Mouse (Mus musculus): ENCODE data around the gene Vps13a.

The Vps13a gene

DNA sequence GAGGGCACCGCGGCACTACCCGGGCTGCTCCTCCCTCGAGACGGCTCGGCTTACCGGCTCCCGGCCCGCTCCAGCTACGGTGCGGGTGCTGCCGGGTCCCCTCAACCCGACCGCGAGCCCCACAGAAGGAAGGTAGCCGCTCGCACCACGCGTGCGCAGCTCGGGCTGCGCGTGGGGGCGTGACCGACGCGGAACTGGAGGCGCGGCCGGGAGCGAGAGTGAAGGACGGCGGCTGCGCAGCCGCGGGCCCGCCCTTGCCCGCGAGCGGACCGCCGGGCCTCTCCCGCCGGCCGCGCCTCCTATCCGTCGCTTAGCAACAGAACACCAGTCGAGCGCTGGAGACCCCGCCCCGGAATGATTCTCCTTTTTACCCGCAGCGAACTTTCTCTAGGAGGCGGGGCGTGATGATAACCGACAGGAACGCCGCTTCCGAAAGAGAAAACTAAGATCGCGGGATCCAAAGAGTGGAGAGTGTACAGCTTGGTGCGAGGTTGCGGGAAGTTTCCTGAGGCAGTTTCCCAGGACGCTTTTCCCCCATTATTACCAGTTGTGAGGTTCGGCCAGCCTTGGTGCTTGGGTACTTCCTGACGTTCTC, at the start of gene Vps13a:
TSS of gene Vps13a (minus strand) at position 144 of the 595 bp plus-strand sequence.
- Histone ChIP-seq H3K4me3 (replicated peaks; ENCODE audit: low read length) (peak within 1 kb of the TSS; percentile 91), H3K36me3 (ENCODE audit: insufficient read depth, low read length) (no peaks in the 10 kb centered on the region), H3K9me3 (ENCODE audit: low read length) (no peaks in the 10 kb centered on the region), H3K4me1 (replicated peaks; ENCODE audit: low read depth, low read length) (peaks cover 16% of the 10 kb centered on the region), H3K27me3 (ENCODE audit: insufficient read depth, low read length) (peaks cover 23% of the 10 kb centered on the region)
- TF ChIP-seq NANOG (IDR thresholded peaks at IDR 0.05; ENCODE audit: borderline replicate concordance, low read length) (no peak), POU5F1 (IDR thresholded peaks at IDR 0.05; ENCODE audit: borderline replicate concordance, low read length) (no peak), CTCF (conservative IDR thresholded peaks at IDR 0.05; ENCODE audit: low read length) (no peak)

DNA sequence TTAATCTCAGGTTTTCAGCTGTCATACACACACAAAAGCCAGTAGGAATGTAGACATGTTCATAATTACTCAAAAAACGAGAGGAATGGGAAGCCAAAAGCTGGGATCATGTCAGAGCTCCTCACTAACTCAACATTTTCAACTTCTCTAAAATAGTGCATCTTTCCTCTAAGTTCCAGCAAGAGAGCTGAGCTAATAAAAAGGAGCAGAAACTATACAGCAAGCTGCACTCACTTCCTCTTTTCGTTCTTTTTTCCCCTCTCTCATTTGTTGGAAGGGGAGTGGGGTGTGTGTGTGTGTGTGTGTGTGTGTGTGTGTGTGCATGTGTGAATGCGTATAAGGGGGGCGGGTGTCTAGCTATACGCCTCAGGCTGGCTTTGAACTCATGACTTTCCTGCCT, 46.9 kb upstream of the Vps13a start:
- H3K4me3 ChIP-seq (replicated peaks; ENCODE audit: low read length): no peak overlapping the region
- no peaks in the 10 kb centered on the region for H3K36me3 ChIP-seq (ENCODE audit: insufficient read depth, low read length)
- H3K4me1 ChIP-seq (replicated peaks; ENCODE audit: low read depth, low read length): no peaks in the 10 kb centered on the region
- no peak for TF ChIP-seq POU5F1 (IDR thresholded peaks at IDR 0.05; ENCODE audit: borderline replicate concordance, low read length)
- TF ChIP-seq CTCF (conservative IDR thresholded peaks at IDR 0.05; ENCODE audit: low read length): no peak
- TF ChIP-seq NANOG (IDR thresholded peaks at IDR 0.05; ENCODE audit: borderline replicate concordance, low read length): no peak
- H3K9me3 ChIP-seq (ENCODE audit: low read length): no peaks in the 10 kb centered on the region
- no peaks in the 10 kb centered on the region for H3K27me3 ChIP-seq (ENCODE audit: insufficient read depth, low read length)

DNA sequence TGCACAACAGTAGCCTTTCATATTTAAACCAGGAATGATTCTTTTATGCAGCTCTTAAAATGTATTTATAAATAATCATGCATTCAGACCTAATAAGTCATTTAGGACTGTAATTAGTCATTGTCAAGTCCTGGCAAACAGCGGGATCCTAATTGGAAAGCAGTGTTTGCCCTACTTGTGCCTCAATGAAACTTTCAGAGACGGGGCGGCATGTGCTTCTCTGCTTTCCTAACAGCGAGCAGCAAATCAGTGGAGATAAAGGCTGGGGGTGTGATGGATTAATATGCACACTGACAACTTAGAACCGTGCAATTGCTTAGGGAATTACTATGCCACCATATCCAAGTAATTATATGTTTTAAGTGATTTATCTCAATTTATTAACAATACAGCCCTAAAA, 44.5 kb upstream of the Vps13a start:
- H3K9me3 ChIP-seq (ENCODE audit: low read length): no peaks in the 10 kb centered on the region
- no peak for TF ChIP-seq NANOG (IDR thresholded peaks at IDR 0.05; ENCODE audit: borderline replicate concordance, low read length)
- TF ChIP-seq CTCF (conservative IDR thresholded peaks at IDR 0.05; ENCODE audit: low read length): no peak
- TF ChIP-seq POU5F1 (IDR thresholded peaks at IDR 0.05; ENCODE audit: borderline replicate concordance, low read length): no peak
- no peaks in the 10 kb centered on the region for H3K4me1 ChIP-seq (replicated peaks; ENCODE audit: low read depth, low read length)
- H3K36me3 ChIP-seq (ENCODE audit: insufficient read depth, low read length): no peaks in the 10 kb centered on the region
- no peaks in the 10 kb centered on the region for H3K27me3 ChIP-seq (ENCODE audit: insufficient read depth, low read length)
- H3K4me3 ChIP-seq (replicated peaks; ENCODE audit: low read length): no peak overlapping the region

DNA sequence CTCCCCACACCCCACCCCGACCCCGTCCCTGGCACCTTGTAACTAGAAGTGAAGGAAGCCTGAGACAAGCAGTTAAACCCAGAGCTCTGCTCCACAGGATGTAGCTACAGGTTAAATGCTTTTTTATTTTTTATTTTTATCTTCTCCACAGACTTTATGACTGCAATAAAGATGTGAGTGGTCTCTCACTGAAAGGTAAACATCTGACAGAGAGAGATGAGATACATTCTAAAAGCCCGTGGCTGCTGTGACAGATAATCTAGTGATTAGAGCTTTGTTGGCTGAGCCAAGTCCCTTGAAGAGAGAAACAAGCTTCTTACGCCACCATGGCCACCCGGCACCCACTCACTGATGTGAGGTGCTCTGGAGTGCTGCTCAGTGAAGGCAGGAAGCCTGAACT, 34.1 kb upstream of the Vps13a start:
- H3K4me1 ChIP-seq (replicated peaks; ENCODE audit: low read depth, low read length): peaks cover 3% of the 10 kb centered on the region; the same call in 1 of the 2 replicates
- no peaks in the 10 kb centered on the region for H3K36me3 ChIP-seq (ENCODE audit: insufficient read depth, low read length)
- TF ChIP-seq CTCF (conservative IDR thresholded peaks at IDR 0.05; ENCODE audit: low read length): no peak
- TF ChIP-seq NANOG (IDR thresholded peaks at IDR 0.05; ENCODE audit: borderline replicate concordance, low read length): no peak
- TF ChIP-seq POU5F1 (IDR thresholded peaks at IDR 0.05; ENCODE audit: borderline replicate concordance, low read length): no peak
- H3K27me3 ChIP-seq (ENCODE audit: insufficient read depth, low read length): no peaks in the 10 kb centered on the region
- no peaks in the 10 kb centered on the region for H3K9me3 ChIP-seq (ENCODE audit: low read length)
- H3K4me3 ChIP-seq (replicated peaks; ENCODE audit: low read length): no peak overlapping the region

DNA sequence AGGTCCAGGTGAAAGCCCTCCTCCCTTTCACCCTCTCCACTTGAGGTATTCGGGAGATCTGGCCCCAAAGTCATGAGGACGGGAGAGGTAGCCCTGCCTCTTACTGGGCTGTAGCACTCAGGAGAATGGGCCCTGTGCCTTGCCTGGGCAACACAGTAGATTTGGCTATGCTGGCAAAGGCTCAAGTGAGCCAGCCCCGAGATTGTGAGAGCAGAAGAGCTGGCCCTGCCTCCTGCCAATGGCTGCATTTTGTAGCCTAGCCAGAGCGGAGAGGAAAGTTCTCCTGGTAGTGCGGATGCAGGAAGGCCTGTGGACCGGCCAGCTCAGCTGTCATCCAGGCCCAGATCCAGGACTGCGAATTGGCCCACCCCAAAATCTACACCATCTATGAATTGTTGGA, 32.6 kb upstream of the Vps13a start:
- Histone ChIP-seq H3K27me3 (ENCODE audit: insufficient read depth, low read length) (peaks cover 3% of the 10 kb centered on the region; the same call in 1 of the 2 replicates), H3K4me3 (replicated peaks; ENCODE audit: low read length) (no peak overlapping the region), H3K9me3 (ENCODE audit: low read length) (no peaks in the 10 kb centered on the region), H3K4me1 (replicated peaks; ENCODE audit: low read depth, low read length) (peaks cover 12% of the 10 kb centered on the region; the same call in 1 of the 2 replicates), H3K36me3 (ENCODE audit: insufficient read depth, low read length) (no peaks in the 10 kb centered on the region)
- no peak for TF ChIP-seq NANOG (IDR thresholded peaks at IDR 0.05; ENCODE audit: borderline replicate concordance, low read length)
- TF ChIP-seq CTCF (conservative IDR thresholded peaks at IDR 0.05; ENCODE audit: low read length): no peak
- TF ChIP-seq POU5F1 (IDR thresholded peaks at IDR 0.05; ENCODE audit: borderline replicate concordance, low read length): no peak

DNA sequence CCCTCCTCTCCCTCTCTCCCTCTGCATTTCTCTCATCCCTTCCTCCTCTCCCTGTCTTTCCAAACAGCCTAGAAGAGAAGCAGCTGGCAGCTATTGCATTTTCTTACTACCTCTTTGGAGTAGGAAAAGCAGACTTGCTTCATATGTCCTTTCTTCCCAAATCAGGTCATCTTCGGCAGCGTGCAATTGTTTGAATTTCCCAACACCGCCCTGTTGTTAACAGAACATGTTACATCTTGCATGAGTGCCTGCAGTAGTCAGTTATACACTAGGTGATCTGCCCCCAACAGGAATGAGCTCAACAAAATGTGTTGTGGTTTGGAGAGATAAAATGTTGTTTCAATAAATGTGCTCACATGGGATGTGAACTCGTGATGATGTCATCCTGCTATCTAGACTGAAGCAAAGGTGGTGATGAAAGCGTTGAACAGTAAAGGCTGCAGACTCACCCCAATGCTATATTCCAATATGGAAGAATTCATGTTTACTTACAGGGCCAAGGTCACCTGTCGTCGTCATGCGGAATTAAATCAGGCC, 31.4 kb upstream of the Vps13a start:
- Histone ChIP-seq H3K9me3 (ENCODE audit: low read length) (no peaks in the 10 kb centered on the region), H3K4me3 (replicated peaks; ENCODE audit: low read length) (no peak overlapping the region), H3K27me3 (ENCODE audit: insufficient read depth, low read length) (peaks cover 4% of the 10 kb centered on the region; the same call in 1 of the 2 replicates), H3K36me3 (ENCODE audit: insufficient read depth, low read length) (no peaks in the 10 kb centered on the region), H3K4me1 (replicated peaks; ENCODE audit: low read depth, low read length) (peaks cover 12% of the 10 kb centered on the region; the same call in 1 of the 2 replicates)
- TF ChIP-seq NANOG (IDR thresholded peaks at IDR 0.05; ENCODE audit: borderline replicate concordance, low read length) (no peak), CTCF (conservative IDR thresholded peaks at IDR 0.05; ENCODE audit: low read length) (no peak), POU5F1 (IDR thresholded peaks at IDR 0.05; ENCODE audit: borderline replicate concordance, low read length) (no peak)

DNA sequence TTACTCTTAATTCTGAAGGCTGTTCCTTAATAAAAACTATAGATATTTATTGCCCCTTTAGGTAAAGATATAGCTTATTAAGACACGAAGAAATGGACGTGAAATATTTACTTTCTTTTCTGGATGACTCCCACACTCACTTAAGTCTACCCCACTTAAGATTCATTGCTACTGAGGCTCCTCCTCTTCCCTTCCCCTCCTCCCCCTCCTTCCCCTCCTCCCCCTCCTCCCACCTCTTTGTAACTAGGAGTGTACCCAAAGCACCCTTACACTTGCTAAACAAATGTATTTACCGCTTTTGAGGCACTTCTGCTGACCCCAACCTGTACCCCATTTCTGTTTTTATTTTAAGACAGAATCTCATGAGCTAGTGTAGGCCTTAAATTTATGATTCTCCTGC, 24.4 kb upstream of the Vps13a start:
- TF ChIP-seq NANOG (IDR thresholded peaks at IDR 0.05; ENCODE audit: borderline replicate concordance, low read length): no peak
- no peak for TF ChIP-seq CTCF (conservative IDR thresholded peaks at IDR 0.05; ENCODE audit: low read length)
- no peak for TF ChIP-seq POU5F1 (IDR thresholded peaks at IDR 0.05; ENCODE audit: borderline replicate concordance, low read length)
- H3K4me3 ChIP-seq (replicated peaks; ENCODE audit: low read length): no peak overlapping the region
- no peaks in the 10 kb centered on the region for H3K9me3 ChIP-seq (ENCODE audit: low read length)
- H3K27me3 ChIP-seq (ENCODE audit: insufficient read depth, low read length): peaks cover 4% of the 10 kb centered on the region
- no peaks in the 10 kb centered on the region for H3K36me3 ChIP-seq (ENCODE audit: insufficient read depth, low read length)
- peaks cover 18% of the 10 kb centered on the region for H3K4me1 ChIP-seq (replicated peaks; ENCODE audit: low read depth, low read length)

DNA sequence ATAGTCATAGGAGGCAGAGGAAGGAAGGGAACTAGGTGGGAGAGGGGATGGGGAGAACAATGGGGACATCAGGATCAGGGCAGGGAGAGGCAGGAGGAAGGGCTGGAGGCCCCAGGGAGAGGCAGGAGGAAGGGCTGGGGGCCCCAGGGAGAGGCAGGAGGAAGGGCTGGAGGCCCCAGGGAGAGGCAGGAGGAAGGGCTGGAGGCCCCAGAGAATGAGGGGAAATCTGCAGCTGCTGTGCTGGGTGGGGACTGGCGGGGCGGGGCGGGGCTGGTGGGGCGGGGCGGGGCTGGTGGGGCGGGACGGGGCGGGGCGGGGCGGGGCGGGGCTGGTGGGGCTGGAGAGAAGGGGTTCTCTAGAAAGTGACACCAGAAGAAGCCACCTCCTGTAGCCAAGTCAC, 23.8 kb upstream of the Vps13a start:
- TF ChIP-seq CTCF (conservative IDR thresholded peaks at IDR 0.05; ENCODE audit: low read length) (no peak), NANOG (IDR thresholded peaks at IDR 0.05; ENCODE audit: borderline replicate concordance, low read length) (no peak), POU5F1 (IDR thresholded peaks at IDR 0.05; ENCODE audit: borderline replicate concordance, low read length) (no peak)
- Histone ChIP-seq H3K4me1 (replicated peaks; ENCODE audit: low read depth, low read length) (peaks cover 18% of the 10 kb centered on the region), H3K27me3 (ENCODE audit: insufficient read depth, low read length) (peaks cover 4% of the 10 kb centered on the region), H3K36me3 (ENCODE audit: insufficient read depth, low read length) (no peaks in the 10 kb centered on the region), H3K9me3 (ENCODE audit: low read length) (no peaks in the 10 kb centered on the region), H3K4me3 (replicated peaks; ENCODE audit: low read length) (no peak overlapping the region)
